Mouse (Mus musculus): ENCODE measurements around the gene Olfr313.
A peak's percentile ranks its signal among the peaks of the same experiment; 100 is the strongest.

The Olfr313 gene

GRCm38 (mm10) chr11:58849731-58850130, 34.9 kb downstream of the Olfr313 start:
- no peak for DNase-seq (ENCODE audit: low spot score)

- DNase-seq (ENCODE audit: low spot score): no peak
Measured at GRCm38 (mm10) chr11:58860744-58861143, 45.9 kb downstream of the Olfr313 start.

- DNase-seq (ENCODE audit: low spot score): peak; percentile 89
Measured at GRCm38 (mm10) chr11:58867039-58867953, 52.5 kb downstream of the Olfr313 start, which contains the start of gene 2810021J22Rik. 2810021J22Rik (plus strand) TSS chr11:58867216.

GRCm38 (mm10) chr11:58867954-58868330, 53.1 kb downstream of the Olfr313 start:
- no peak for DNase-seq (ENCODE audit: low spot score)

Measured in embryo, embryonic 10.5 days (tissue).